Mouse (Mus musculus): ENCODE data around the gene Apoa2. TPM values are rescaled to one million over a fixed set of nuclear protein-coding genes. Genes with fewer than 3 reads are reported as not detected.

Gene Apoa2
- total RNA-seq, 1 experiment from 2014 or later = 2.1 TPM

GRCm38 (mm10) chr1:171204249-171204644 is 20.6 kb upstream of the Apoa2 start:
- DNase-seq = no peak

- no peak for DNase-seq
Measured at GRCm38 (mm10) chr1:171205704-171206493, 19.0 kb upstream of the Apoa2 start.

GRCm38 (mm10) chr1:171209409-171209808 is 15.4 kb upstream of the Apoa2 start:
- no peak for DNase-seq

GRCm38 (mm10) chr1:171212854-171213253 is 12.0 kb upstream of the Apoa2 start:
- no peak for DNase-seq

- DNase-seq = no peak
Measured at GRCm38 (mm10) chr1:171213801-171214496, 10.9 kb upstream of the Apoa2 start, which contains the start of gene Nr1i3. Nr1i3 (plus strand) TSS chr1:171213970.

- DNase-seq = no peak
Measured at GRCm38 (mm10) chr1:171216241-171216955, 8.5 kb upstream of the Apoa2 start.

- DNase-seq = peak; percentile 85
Measured at GRCm38 (mm10) chr1:171220871-171221270, 4.0 kb upstream of the Apoa2 start.

GRCm38 (mm10) chr1:171221281-171222193 is 3.3 kb upstream of the Apoa2 start:
- no peak for DNase-seq

- DNase-seq = peak; percentile 82
Measured at GRCm38 (mm10) chr1:171222238-171223155, 2.4 kb upstream of the Apoa2 start, which contains the start of gene Tomm40l. Tomm40l (minus strand) TSS chr1:171222514.

GRCm38 (mm10) chr1:171223168-171223567 is 1.7 kb upstream of the Apoa2 start:
- DNase-seq = no peak

- DNase-seq = peak; percentile 65
Measured at GRCm38 (mm10) chr1:171223796-171224195, 1.1 kb upstream of the Apoa2 start.

- DNase-seq = no peak
Measured at GRCm38 (mm10) chr1:171226780-171227179, 1.9 kb downstream of the Apoa2 start.

GRCm38 (mm10) chr1:171227879-171228278 is 3.0 kb downstream of the Apoa2 start:
- DNase-seq = no peak

- no peak for DNase-seq
Measured at GRCm38 (mm10) chr1:171229750-171230149, 4.9 kb downstream of the Apoa2 start.

- DNase-seq = no peak
Measured at GRCm38 (mm10) chr1:171230215-171230614, 5.4 kb downstream of the Apoa2 start.

GRCm38 (mm10) chr1:171231844-171232243 is 7.0 kb downstream of the Apoa2 start:
- DNase-seq = no peak

GRCm38 (mm10) chr1:171232348-171232747 is 7.5 kb downstream of the Apoa2 start:
- no peak for DNase-seq

GRCm38 (mm10) chr1:171232800-171233730 is 8.2 kb downstream of the Apoa2 start:
- DNase-seq = no peak

- no peak for DNase-seq
Measured at GRCm38 (mm10) chr1:171234126-171234525, 9.3 kb downstream of the Apoa2 start, which contains the start of gene Fcer1g. Fcer1g (minus strand) TSS chr1:171234365.
